Mouse (Mus musculus) erythroblast, embryonic 14.5 days (primary cell): ENCODE measurements around the gene Kctd21.

ENCODE experiments used
- GATA1 ChIP-seq: IDR thresholded peaks from 2 replicates; pipeline ENCODE4 v1.6.1; 2012; ENCODE audit warnings: low read length, inconsistent platforms, mixed read lengths
- TAL1 ChIP-seq: IDR thresholded peaks from 3 replicates; pipeline ENCODE4 v1.6.1; 2012; ENCODE audit warnings: low read length, inconsistent platforms, mixed read lengths

DNA sequence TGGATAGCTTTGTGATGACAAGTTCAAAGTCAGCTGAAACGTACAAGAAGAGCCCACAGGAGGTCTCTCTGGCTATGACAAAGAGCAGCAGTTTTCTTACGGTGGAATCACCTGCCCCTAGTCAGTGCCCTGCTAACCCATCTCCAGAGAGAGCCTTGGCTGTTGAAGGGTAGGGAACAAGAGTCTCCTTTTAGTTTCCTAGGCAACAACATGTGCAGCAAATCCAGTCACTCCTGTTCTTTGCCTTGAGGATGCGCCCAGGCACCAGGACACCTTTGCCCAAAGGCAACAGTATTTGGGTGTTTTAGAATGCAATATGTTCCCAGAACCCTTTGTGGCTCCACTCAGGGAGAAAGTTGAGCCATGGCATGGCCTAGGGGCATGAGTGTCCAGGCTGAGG, 16.2 kb downstream of the Kctd21 start:
- no peak for TF ChIP-seq GATA1
- TF ChIP-seq TAL1: no peak
